Mouse (Mus musculus) neural tube, embryonic 13.5 days (tissue): ENCODE measurements around the gene Kcnq5. TPM values are rescaled to one million over a fixed set of nuclear protein-coding genes. Genes with fewer than 3 reads are reported as not detected.

Experiments
- ATAC-seq: fragments of 200-750 bp; cut with Nextera tagmentation; 2 replicates; pipeline ENCODE4 v1.8.0; 2017; ENCODE audit warnings: low read depth, mild to moderate bottlenecking, moderate TSS enrichment, moderate library complexity
- H3K27ac ChIP-seq: fragments of 300-500 bp; sonication (generic); replicated peaks from 2 replicates; pipeline ENCODE4 v1.5.1; 2015; ENCODE audit warnings: moderate library complexity, mild to moderate bottlenecking, inconsistent platforms
- H3K27me3 ChIP-seq: fragments of 300-500 bp; sonication (generic); 2 replicates; pipeline ENCODE4 v1.6.1; 2015; ENCODE audit warnings: mild to moderate bottlenecking, inconsistent platforms
- H3K36me3 ChIP-seq: fragments of 300-500 bp; sonication (generic); 2 replicates; pipeline ENCODE4 v1.6.1; 2015; ENCODE audit warnings: mild to moderate bottlenecking, inconsistent platforms
- H3K4me1 ChIP-seq: fragments of 300-500 bp; sonication (generic); replicated peaks from 2 replicates; pipeline ENCODE4 v1.6.1; 2015; ENCODE audit warnings: inconsistent platforms
- H3K4me2 ChIP-seq: fragments of 300-500 bp; sonication (generic); 2 replicates; pipeline ENCODE4 v1.6.1; 2015; ENCODE audit warnings: inconsistent platforms, mild to moderate bottlenecking, moderate library complexity
- H3K4me3 ChIP-seq: fragments of 300-500 bp; sonication (generic); 2 replicates; pipeline ENCODE4 v1.5.1; 2015; ENCODE audit warnings: mild to moderate bottlenecking, inconsistent platforms
- H3K9ac ChIP-seq: fragments of 300-500 bp; sonication (generic); 2 replicates; pipeline ENCODE4 v1.6.1; 2015; ENCODE audit warnings: moderate library complexity, mild to moderate bottlenecking, inconsistent platforms
- H3K9me3 ChIP-seq: fragments of 300-500 bp; sonication (generic); 2 replicates; pipeline ENCODE4 v1.6.1; 2016; ENCODE audit warnings: inconsistent platforms
- WGBS: fragments of 180-500 bp; shearing (Covaris S2); methylation state at CpG from one replicate; pipeline ENCODE4 v1.1.7; 2015; 5-methylcytosine and 5-hydroxymethylcytosine counted together
- polyA plus RNA-seq: library from polyadenylated mRNA; unstranded; fragments of >200 nt; fragmentation: Nextera tagmentation; extraction: Ambion mirVana; gene quantifications from 2 replicates; pipeline ENCODE4 v1.2.1, GENCODE M21; 2015

The Kcnq5 gene
- polyA plus RNA-seq, 1 experiment from 2014 or later = 1.4 TPM

GRCm38 (mm10) chr1:21714816-21715215 lies 246.9 kb downstream of the Kcnq5 start:
- Histone ChIP-seq H3K36me3 (no peaks in the 10 kb centered on the region), H3K27me3 (no peaks in the 10 kb centered on the region), H3K9ac (no peak overlapping the region), H3K4me1 (no peaks in the 10 kb centered on the region), H3K27ac (no peak overlapping the region), H3K9me3 (no peaks in the 10 kb centered on the region), H3K4me3 (no peak overlapping the region), H3K4me2 (no peak overlapping the region)
- ATAC-seq = no peak
- WGBS = 88% methylated on average over 3 of the region's 3 CpGs

GRCm38 (mm10) chr1:21712711-21713110 lies 249.0 kb downstream of the Kcnq5 start:
- H3K4me2 ChIP-seq = no peak overlapping the region
- no peak for ATAC-seq
- no peaks in the 10 kb centered on the region for H3K27me3 ChIP-seq
- H3K9ac ChIP-seq = no peak overlapping the region
- no peaks in the 10 kb centered on the region for H3K36me3 ChIP-seq
- 78% methylated on average over 2 of the region's 2 CpGs for WGBS
- no peak overlapping the region for H3K27ac ChIP-seq
- no peaks in the 10 kb centered on the region for H3K4me1 ChIP-seq
- H3K4me3 ChIP-seq = no peak overlapping the region
- no peaks in the 10 kb centered on the region for H3K9me3 ChIP-seq

- no peak overlapping the region for H3K9ac ChIP-seq
- H3K4me1 ChIP-seq = no peaks in the 10 kb centered on the region
- WGBS = 75% methylated on average over 2 of the region's 2 CpGs
- no peaks in the 10 kb centered on the region for H3K9me3 ChIP-seq
- no peak overlapping the region for H3K4me2 ChIP-seq
- H3K27me3 ChIP-seq = no peaks in the 10 kb centered on the region
- no peak for ATAC-seq
- no peak overlapping the region for H3K27ac ChIP-seq
- H3K4me3 ChIP-seq = no peak overlapping the region
- H3K36me3 ChIP-seq = no peaks in the 10 kb centered on the region
Observed at GRCm38 (mm10) chr1:21690458-21690857, 271.3 kb downstream of the Kcnq5 start.

DNA sequence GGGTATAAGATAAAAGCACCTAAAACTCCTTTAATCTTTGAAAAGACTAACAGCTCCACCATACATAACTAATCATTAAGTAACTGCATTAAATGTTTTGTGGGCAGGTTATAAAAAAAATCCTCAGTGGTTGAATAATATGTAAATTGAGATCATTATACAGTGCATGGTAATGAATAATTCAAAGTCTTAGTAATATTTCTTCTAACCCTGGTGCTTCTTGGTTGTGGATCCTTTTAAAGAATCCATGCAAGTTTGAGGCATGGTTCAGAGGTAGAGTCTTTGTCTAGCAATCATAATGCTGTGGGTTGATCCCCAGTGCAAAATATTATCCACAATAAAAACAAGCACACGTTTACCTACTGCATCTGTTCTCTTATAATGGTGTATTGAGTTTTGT lies 272.8 kb downstream of the Kcnq5 start:
- no peak for ATAC-seq
- H3K4me3 ChIP-seq = no peak overlapping the region
- no peaks in the 10 kb centered on the region for H3K27me3 ChIP-seq
- no peak overlapping the region for H3K27ac ChIP-seq
- H3K4me2 ChIP-seq = no peak overlapping the region
- WGBS = 67% methylated on average over 1 of the region's 1 CpGs
- no peaks in the 10 kb centered on the region for H3K9me3 ChIP-seq
- H3K4me1 ChIP-seq = no peaks in the 10 kb centered on the region
- no peak overlapping the region for H3K9ac ChIP-seq
- H3K36me3 ChIP-seq = no peaks in the 10 kb centered on the region

DNA sequence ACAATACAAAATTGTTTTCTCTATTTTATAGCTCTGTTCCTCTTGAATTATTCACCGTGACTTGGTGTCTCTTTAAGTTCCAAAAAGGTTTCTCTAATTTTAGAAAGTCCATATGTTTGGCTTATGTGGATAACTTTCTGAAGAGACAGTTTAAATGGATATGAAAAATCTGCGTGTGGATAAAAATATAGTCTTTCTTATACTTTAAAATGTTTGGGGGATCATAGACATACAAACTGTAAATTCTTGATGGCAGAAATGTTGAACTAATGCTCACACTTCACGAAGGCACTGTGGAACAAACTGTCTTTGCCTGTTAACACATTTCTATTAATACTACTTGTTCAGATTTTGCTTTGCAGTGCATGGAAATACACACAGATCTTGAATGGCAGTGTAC lies 277.3 kb downstream of the Kcnq5 start:
- no peak for ATAC-seq
- Histone ChIP-seq H3K9ac (no peak overlapping the region), H3K27ac (no peak overlapping the region), H3K27me3 (no peaks in the 10 kb centered on the region), H3K9me3 (no peaks in the 10 kb centered on the region), H3K4me1 (no peaks in the 10 kb centered on the region), H3K4me3 (no peak overlapping the region), H3K4me2 (no peak overlapping the region), H3K36me3 (no peaks in the 10 kb centered on the region)
- 86% methylated on average over 3 of the region's 3 CpGs for WGBS

DNA sequence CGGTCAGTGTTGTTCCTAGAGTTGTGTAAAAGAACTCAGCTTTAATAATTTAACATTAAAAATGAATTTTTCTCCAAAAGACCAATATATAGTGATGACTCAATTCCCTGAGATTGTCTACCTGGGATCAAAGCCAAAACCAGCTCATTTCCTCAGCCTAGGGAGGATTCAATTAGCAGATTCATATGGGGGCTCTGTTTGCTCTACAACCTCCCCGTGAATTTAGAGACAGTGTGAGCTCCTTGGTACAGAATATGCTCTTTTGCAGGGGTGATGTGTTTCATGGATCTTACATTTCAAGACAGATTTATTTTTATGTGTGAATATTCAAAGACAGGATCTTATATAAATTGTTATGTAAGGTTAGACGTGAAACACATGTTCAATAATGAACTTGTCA lies 284.9 kb downstream of the Kcnq5 start:
- no peaks in the 10 kb centered on the region for H3K36me3 ChIP-seq
- no peak for ATAC-seq
- 79% methylated on average over 3 of the region's 3 CpGs for WGBS

DNA sequence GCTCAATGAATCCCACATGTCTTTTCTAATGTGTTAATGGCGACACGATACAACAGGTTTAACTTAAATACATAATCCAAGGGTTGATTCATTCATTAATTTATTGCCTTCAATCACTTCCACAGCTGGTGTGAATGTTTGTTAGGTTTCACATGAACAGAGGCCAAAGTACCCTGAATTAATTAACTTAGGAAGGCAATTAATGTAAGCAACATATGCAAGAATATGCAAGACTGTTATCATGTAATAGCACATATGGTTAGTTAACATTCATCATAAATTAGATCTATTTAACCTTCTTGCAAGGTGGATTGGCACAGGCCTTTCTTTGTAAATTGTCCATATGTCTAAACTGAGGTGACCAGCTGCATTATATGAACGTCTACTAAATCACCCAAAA lies 300.9 kb downstream of the Kcnq5 start:
- Histone ChIP-seq H3K36me3 (no peaks in the 10 kb centered on the region), H3K4me2 (no peak overlapping the region), H3K4me1 (no peaks in the 10 kb centered on the region), H3K9ac (no peak overlapping the region), H3K4me3 (no peak overlapping the region), H3K27ac (no peak overlapping the region), H3K9me3 (no peaks in the 10 kb centered on the region), H3K27me3 (no peaks in the 10 kb centered on the region)
- no peak; the same call in 1 of the 2 replicates for ATAC-seq
- WGBS = 74% methylated on average over 3 of the region's 3 CpGs

More for the DNA sequence above, 284.9 kb downstream of the Kcnq5 start:
- Histone ChIP-seq H3K9me3 (no peaks in the 10 kb centered on the region), H3K27me3 (no peaks in the 10 kb centered on the region), H3K9ac (no peak overlapping the region), H3K4me3 (no peak overlapping the region), H3K27ac (no peak overlapping the region), H3K4me2 (no peak overlapping the region), H3K4me1 (no peaks in the 10 kb centered on the region)

- Histone ChIP-seq H3K9me3 (no peaks in the 10 kb centered on the region), H3K36me3 (no peaks in the 10 kb centered on the region), H3K9ac (no peak overlapping the region), H3K27ac (no peak overlapping the region), H3K4me2 (no peak overlapping the region), H3K4me1 (no peaks in the 10 kb centered on the region), H3K4me3 (no peak overlapping the region), H3K27me3 (no peaks in the 10 kb centered on the region)
- WGBS = 48% methylated on average over 4 of the region's 4 CpGs
- ATAC-seq = no peak
Observed at GRCm38 (mm10) chr1:21650820-21651219, 310.9 kb downstream of the Kcnq5 start.

DNA sequence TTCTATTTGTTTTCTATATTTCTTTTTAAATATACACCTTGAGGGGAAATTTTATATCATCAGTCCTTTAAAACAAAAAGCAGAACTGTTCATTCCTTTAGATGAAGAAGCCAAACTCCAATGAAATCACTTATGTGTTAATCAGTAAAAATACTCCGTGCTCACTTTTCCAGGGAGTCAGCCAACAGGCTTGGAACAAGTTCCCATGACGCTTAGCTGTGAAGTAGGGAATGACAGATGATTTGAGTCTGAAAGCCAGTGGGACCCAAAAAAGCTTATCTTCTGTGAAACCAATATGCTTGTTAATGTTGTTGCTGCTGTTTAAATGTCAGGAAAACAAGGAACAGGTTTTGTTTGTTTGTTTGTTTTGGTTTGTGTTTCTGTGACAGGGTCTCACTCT lies 326.3 kb downstream of the Kcnq5 start:
- no peaks in the 10 kb centered on the region for H3K27me3 ChIP-seq
- no peak overlapping the region for H3K4me3 ChIP-seq
- H3K9me3 ChIP-seq = no peaks in the 10 kb centered on the region
- no peaks in the 10 kb centered on the region for H3K36me3 ChIP-seq
- no peak for ATAC-seq
- 84% methylated on average over 2 of the region's 2 CpGs for WGBS
- no peak overlapping the region for H3K9ac ChIP-seq
- H3K4me1 ChIP-seq = no peaks in the 10 kb centered on the region
- H3K4me2 ChIP-seq = no peak overlapping the region
- H3K27ac ChIP-seq = no peak overlapping the region

DNA sequence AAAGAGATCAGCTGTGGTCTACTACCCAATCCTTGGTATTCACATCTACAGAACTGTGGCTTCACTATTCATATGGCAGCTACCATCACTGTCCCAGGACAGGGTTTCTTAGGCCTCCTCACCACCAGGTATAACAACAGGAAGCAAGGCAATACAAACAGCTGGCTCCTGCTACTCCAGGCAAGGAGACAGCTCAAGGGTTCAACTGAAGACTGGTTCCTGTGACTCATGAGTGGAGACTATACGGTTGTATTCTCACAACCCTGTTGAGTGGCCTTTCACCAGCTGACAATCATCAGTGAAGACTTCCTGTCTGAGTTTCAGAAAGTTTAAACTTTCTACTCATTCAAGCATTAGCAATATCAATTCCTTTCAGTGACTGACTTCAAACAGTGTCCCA lies 327.7 kb downstream of the Kcnq5 start:
- WGBS = 76% methylated on average over 1 of the region's 1 CpGs
- Histone ChIP-seq H3K36me3 (no peaks in the 10 kb centered on the region), H3K4me3 (no peak overlapping the region), H3K9ac (no peak overlapping the region), H3K4me2 (no peak overlapping the region), H3K9me3 (no peaks in the 10 kb centered on the region), H3K27me3 (no peaks in the 10 kb centered on the region), H3K4me1 (no peaks in the 10 kb centered on the region), H3K27ac (no peak overlapping the region)
- no peak for ATAC-seq

DNA sequence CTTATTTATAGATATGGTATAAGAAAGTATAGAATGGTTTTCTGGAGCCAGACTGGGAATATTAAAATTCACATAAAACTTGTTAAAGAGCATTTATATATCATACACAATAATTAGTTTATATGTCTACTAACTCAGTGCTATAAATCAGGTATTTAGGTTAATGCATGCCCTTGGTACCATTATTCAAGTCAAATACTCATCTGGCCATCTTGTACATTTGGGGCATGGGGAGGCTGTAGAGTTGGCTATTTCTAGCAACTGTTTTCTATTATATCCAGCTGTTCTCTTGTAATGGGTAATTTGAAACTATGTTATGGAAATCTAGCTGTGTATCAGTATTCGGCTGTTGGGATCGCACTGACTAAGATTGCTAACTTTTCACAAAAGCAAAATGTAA lies 339.3 kb downstream of the Kcnq5 start:
- 92% methylated on average over 2 of the region's 2 CpGs for WGBS
- H3K4me2 ChIP-seq = no peak overlapping the region
- no peak overlapping the region for H3K9ac ChIP-seq
- H3K36me3 ChIP-seq = no peaks in the 10 kb centered on the region
- ATAC-seq = no peak
- no peak overlapping the region for H3K4me3 ChIP-seq
- H3K9me3 ChIP-seq = no peaks in the 10 kb centered on the region
- H3K27me3 ChIP-seq = no peaks in the 10 kb centered on the region
- H3K4me1 ChIP-seq = no peaks in the 10 kb centered on the region
- no peak overlapping the region for H3K27ac ChIP-seq

- Histone ChIP-seq H3K27ac (no peak overlapping the region), H3K9me3 (no peaks in the 10 kb centered on the region), H3K9ac (no peak overlapping the region), H3K4me1 (no peaks in the 10 kb centered on the region), H3K27me3 (no peaks in the 10 kb centered on the region), H3K4me3 (no peak overlapping the region), H3K4me2 (no peak overlapping the region), H3K36me3 (no peaks in the 10 kb centered on the region)
- 81% methylated on average over 1 of the region's 1 CpGs for WGBS
- ATAC-seq = no peak
Observed at GRCm38 (mm10) chr1:21622039-21622438, 339.7 kb downstream of the Kcnq5 start.

DNA sequence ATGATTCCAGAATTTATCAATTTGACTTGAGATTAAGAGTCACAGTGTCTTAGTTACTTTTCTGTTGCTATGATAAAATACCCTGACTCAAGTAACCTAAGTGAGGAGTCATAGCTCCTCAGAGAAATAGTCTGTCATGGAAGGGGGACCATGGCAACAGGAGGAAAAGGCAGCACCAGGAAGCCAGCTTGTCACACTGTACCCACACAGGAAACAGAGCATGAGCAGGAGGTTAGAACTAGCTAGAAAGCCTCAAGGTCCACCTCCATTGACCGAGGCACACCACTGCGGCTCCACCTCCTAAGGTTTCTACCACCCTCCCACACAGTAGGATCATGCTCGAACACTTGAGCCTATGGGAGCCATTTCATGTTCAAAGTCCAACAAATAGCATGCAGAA lies 343.0 kb downstream of the Kcnq5 start:
- Histone ChIP-seq H3K9ac (no peak overlapping the region), H3K4me3 (no peak overlapping the region), H3K4me1 (no peaks in the 10 kb centered on the region), H3K36me3 (no peaks in the 10 kb centered on the region), H3K27me3 (no peaks in the 10 kb centered on the region), H3K27ac (no peak overlapping the region), H3K4me2 (no peak overlapping the region), H3K9me3 (no peaks in the 10 kb centered on the region)
- WGBS = 89% methylated on average over 3 of the region's 3 CpGs
- no peak for ATAC-seq
